Mouse (Mus musculus) left cerebral cortex, adult 11 months (tissue): ENCODE results near the gene Ces1a.

Experiments
- DNase-seq: peaks from one replicate; pipeline ENCODE4 v3.0.0; 2022; ENCODE audit warnings: low spot score

Ces1a gene

GRCm38 (mm10) chr8:93048092-93048491, at the start of gene Ces1a:
Gene Ces1a, minus strand, starts transcription at chr8:93048192.
- DNase-seq = no peak

DNA sequence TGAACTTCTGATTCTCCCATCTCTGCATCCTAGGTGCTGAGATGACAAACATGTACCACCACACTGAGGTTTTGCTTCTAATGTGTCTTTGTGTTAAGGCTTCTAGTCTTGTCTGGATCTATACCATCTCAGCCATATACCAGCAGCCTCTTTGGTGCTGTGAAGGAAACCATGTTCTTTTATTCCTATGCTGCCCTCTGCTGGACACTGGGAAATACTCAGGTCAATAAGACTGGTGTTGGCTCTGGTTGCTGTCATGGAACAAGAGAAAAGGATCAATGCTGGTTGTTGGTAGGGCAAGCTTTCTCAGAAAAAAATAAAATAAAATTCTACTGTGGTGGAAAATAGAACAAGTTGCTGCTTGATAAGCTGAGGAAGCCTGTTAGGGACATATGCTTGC, 47.4 kb upstream of the Ces1a start:
- DNase-seq = no peak

GRCm38 (mm10) chr8:93091324-93091723, 43.3 kb upstream of the Ces1a start:
- DNase-seq = no peak

DNA sequence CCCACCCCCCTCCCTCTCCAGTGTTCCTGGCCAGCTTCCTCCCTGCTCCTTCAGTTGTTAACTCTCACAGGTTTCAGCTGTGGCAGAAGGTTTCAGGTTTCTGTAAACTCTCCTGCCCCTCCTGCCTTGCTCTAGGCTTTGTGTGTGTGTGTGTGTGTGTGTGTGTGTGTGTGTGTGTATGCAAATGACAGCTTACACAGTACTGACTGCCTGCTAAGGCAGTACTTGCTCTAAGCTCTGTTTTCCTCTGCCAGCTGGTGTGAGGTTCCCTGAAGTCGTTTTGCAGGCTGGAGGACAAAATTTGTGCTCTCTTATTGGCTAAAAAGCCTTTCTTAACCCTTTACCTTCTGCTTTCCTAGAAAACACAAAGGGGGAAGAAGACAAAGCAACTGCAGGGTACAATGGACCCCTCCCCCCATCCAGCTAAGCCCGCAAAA, 40.7 kb upstream of the Ces1a start:
- DNase-seq = no peak

- no peak for DNase-seq
Observed at GRCm38 (mm10) chr8:93088193-93088592, 40.2 kb upstream of the Ces1a start.

DNA sequence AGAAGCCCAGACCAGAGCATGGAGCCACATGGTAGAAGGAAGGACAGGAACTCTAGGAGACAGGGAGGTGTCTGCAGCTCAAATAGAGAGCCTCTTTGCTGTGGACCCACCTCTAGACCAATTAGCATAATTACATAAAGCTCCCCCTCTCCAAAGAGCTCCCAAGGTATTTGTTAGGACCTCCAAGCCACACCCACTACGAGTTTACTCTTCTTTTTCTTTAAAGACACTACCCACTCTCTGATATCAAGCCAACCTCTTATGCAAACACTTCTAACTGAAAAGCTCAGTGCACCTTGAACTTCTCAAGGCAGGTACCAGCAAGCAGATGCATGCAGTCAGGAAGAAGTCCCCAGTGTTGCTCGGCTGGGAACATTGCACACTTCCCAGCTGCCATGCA, 31.9 kb upstream of the Ces1a start, which contains the start of gene Ces1b:
TSS of gene Ces1b (minus strand) at position 131 of the 400 bp plus-strand sequence.
- DNase-seq = no peak

DNA sequence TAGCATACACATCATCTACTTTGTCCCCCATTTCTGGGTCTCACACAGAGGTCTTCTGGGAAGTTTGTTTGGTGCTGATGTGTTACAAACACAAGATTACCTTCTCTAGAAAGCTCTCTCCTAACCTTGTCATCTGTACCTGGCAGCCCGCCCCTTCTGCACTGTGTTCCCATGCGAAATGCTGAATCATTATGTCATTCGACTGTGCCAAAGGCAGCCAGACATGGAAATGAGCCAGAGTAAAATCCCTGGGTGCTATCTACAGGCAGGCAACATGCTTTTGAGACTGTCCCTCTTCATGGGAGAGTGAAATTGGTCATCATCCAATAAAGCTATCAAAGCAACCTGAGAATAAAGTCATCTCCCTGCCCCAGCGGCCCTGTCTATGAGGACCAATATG, 27.3 kb upstream of the Ces1a start:
- DNase-seq = no peak

DNA sequence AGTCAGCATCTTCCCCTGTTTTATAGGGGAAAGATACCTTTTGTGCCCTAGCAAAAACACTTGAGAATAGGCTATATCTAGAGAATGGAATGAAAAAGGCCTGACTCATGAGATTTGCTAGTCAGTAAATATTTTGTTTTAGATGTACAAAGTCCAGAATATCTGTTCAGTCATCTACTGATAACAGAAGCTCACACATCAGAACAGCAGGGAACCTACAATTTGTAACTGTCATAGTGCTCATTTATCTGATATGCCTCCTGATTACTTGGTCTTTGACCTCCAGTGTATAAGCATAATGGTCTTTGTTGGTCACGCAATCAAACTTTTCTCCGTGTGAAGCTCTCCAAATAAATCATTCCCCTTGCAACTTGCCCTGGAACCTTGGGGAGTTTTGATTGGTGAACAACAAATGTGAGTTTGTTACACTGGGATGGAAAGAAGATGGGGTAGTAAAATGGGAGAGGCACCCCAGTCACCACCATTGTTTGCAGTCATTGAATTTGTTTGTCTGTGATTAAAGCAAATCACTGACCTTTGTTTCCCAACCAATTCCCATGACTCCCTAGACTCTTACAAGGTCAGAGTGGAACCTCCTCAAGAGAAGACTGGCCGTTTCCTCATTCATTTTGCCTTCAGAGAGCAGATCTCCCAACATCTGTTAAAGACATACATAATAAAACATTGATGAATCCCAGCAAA, 15.6 kb upstream of the Ces1a start:
- no peak for DNase-seq

- no peak for DNase-seq
Observed at GRCm38 (mm10) chr8:93059185-93059584, 11.2 kb upstream of the Ces1a start.

- DNase-seq = no peak
Observed at GRCm38 (mm10) chr8:93055238-93055637, 7.2 kb upstream of the Ces1a start.

- peak; percentile 17 for DNase-seq
Observed at GRCm38 (mm10) chr8:93048510-93049416, 771 bp upstream of the Ces1a start.

DNA sequence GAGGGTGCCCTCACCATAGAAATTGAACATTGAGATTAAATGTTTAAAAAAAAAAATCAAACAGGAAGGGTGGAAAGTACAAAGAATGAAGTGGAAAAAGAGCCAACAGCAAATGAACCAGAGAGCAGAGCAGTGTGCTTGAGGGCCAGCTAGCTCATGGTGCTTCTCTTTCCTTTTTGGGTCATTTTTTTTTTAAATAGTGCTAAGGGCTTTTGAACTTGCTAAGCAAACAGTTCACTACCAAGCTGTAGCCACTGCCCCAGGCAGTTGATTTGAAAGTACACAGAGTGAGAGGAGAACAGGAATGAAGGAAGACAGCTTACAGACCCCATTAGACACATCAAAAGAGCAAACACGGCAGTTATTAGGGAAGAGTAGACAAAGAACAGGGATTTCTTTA, 4.9 kb downstream of the Ces1a start:
- DNase-seq = no peak

- no peak for DNase-seq
Observed at GRCm38 (mm10) chr8:93040776-93041567, 7.0 kb downstream of the Ces1a start.

DNA sequence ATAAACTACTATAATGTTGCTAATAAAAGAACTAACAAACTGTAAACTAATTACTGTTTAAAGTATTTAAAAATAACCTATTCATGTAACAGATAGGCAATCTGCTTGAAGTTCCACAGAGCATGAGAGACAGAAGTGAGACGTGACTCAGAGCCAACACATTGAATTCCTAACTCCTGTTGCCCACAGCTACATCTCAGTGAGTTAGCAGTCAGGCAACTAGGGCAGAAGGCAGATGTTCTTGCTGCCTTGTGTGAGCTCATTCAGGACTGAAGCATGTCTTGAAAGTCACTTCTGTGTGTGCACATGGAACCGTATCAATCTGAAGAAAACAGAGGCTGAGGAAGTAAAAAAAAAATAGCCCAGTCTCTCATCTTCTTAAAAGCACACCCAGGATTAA, 7.7 kb downstream of the Ces1a start:
- DNase-seq = peak; percentile 24

DNA sequence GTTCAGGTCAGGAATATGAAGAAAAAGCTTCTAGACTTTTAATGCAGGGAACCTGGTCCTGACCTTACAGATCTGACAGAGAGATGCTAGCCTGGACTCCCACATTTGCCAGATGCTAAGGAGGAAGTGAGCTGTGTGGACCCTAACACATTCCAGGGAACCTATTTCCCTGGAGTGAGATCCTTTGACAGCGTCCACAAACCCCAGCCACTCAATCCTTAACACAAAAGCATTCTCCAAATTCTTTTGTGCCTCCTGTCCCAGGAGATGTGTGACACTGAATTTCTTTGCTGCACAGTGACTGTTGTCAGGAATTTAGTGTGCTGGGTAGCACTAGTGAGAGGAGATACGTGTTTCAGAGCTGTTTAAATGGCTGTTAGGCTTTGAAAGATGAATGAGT, 9.2 kb downstream of the Ces1a start:
- no peak for DNase-seq

DNA sequence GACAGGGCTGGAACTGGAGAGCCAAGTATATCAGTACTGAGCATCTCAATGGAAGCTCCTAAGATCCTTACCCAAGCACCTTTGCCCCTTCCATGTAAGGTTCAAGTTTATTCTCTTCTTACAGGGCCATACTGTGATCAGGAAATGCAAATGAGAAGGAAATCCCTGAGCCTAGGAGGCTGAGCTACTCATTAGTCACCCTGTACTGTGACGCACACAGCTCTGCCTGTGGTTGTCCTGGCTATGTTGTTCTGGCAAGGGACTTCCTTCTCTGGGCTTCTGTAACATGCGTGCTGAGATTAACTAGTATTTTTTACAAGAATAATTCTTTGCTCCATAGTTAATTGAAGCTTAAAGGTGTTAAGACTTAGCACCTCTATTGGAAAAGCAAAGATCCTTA, 17.3 kb downstream of the Ces1a start:
- no peak for DNase-seq

DNA sequence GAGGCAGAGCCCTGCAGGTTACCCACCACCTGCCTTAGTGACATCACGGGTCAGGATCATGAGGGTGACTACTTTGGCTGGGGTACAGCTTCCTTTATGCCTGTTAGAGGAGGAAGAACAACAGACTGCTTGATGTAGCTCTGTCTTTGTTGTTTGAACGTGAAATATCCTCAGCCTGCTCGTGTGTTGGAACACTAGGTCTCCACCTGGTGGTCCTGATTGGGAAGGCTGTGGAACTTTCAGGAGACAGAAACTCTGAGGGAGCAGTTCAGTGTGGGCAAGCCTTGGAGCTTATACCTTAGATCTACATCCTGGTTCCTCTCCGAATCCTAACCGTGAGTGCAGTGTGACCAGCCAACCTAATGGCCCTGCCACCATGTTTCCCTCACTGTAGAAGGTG, 26.3 kb downstream of the Ces1a start:
- DNase-seq = no peak

- DNase-seq = no peak
Observed at GRCm38 (mm10) chr8:93014300-93014699, 33.7 kb downstream of the Ces1a start.

DNA sequence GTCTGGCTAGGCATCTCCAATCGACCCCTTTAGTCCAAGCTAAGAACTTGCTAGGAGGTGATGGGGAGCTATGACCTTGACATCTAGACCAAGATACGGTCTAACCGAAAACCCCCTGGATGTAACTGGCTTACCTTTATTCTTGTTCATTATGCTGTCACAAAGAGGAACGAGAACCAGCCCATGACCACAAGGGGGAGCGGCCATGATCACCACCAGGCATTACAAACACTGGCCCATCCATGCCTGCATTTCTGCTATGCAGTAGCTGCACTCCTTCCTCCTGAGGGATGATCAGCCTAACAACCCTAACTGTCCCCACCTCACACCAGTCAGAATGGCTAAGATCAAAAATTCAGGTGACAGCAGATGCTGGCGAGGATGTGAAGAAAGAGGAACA, 35.8 kb downstream of the Ces1a start:
- DNase-seq = no peak

DNA sequence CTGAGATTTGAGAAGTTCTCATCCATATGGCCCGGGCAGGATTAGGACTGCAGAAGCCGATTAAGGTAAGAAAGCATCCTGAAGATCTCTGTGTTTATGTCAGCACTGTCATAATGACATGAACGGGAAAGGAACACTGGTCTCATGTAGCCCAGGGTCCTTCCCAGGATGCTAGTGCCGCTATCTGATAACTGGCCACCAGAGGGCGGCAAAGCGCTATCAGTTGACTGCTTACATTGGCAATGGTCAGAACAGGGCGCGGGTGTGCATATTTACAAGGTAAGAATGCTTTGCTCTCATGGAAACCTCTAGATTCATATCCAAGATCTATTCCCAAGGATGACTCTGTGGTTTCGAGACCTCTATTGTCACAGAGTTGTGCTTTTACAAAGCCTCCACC, 36.6 kb downstream of the Ces1a start:
- peak; percentile 62 for DNase-seq

DNA sequence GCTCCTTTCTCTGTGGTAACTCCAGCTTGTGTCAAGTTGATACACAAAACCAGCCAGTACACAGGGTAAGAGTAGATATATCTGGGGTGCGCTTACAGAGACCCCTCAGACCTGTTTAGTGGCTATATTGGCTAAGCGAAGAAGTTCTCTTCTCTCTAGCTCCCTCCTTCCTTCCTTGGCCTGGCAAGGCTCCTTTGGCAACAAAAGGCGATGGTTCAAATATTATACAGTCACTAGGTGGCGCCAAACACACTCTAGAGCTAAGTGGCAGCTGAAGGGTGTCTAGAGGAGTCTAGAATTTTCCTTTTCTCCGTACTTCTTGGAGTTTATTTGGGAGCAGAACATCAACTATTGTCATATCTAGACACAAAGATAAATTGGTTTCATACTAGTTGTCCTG, 37.7 kb downstream of the Ces1a start:
- peak; percentile 10 for DNase-seq

- DNase-seq = peak; percentile 12
Observed at GRCm38 (mm10) chr8:92998600-92998999, 49.4 kb downstream of the Ces1a start.
